Mouse (Mus musculus) heart, postnatal 25 days (tissue): ENCODE data around the gene Gm15557. TPM values are rescaled to one million over a fixed set of nuclear protein-coding genes. Genes with fewer than 3 reads are reported as not detected.

Experiments
- DNase-seq: peaks from one replicate; pipeline ENCODE4 v3.0.0; 2022; ENCODE audit warnings: low spot score
- intact Hi-C: fragments of 180-260 bp; cut with DNase I; formaldehyde crosslinking; loops from one replicate; pipeline ENCODE4 v1.15.1; 2025
- total RNA-seq, 2 experiments: library from RNA; stranded (reverse); gene quantifications; 2 replicates each; pipeline ENCODE4 v1.2.3; 2021

The Gm15557 gene
- total RNA-seq, 2 experiments from 2014 or later: not detected

GRCm38 (mm10) chr2:155947390-155948002 is 7.0 kb downstream of the Gm15557 start:
- intact Hi-C loops: no loop called here
- no peak for DNase-seq

- no peak for DNase-seq
These were observed 8.8 kb downstream of the Gm15557 start for GRCm38 (mm10) chr2:155949362-155949761.

GRCm38 (mm10) chr2:155952006-155952405 is 11.5 kb downstream of the Gm15557 start:
- intact Hi-C loops: no loop called here
- DNase-seq: no peak

More at GRCm38 (mm10) chr2:155949362-155949761, 8.8 kb downstream of the Gm15557 start:
- intact Hi-C loops: no loop called here

GRCm38 (mm10) chr2:155956134-155957059 is 15.9 kb downstream of the Gm15557 start, which contains the start of gene Cep250:
Gene Cep250 (plus strand): TSS chr2:155956458.
- peak; percentile 84 for DNase-seq
- intact Hi-C loops: no loop called here

- DNase-seq: no peak
- intact Hi-C loops: loop anchor here (5.0 kb wide), 2 partner anchors 182 to 317 kb away; partner anchors contain the start of genes Nfs1 and Romo1
These were observed 19.5 kb downstream of the Gm15557 start for GRCm38 (mm10) chr2:155959981-155960380.

- intact Hi-C loops: loop anchor here (5.0 kb wide), 2 partner anchors 180 to 315 kb away; partner anchors contain the start of genes Nfs1 and Romo1
These were observed 21.3 kb downstream of the Gm15557 start for GRCm38 (mm10) chr2:155961862-155962261.

GRCm38 (mm10) chr2:155962991-155963390 is 22.5 kb downstream of the Gm15557 start:
- intact Hi-C loops: loop anchor here (5.0 kb wide), 2 partner anchors 179 to 314 kb away; partner anchors contain the start of genes Nfs1 and Romo1
- no peak for DNase-seq

More at GRCm38 (mm10) chr2:155961862-155962261, 21.3 kb downstream of the Gm15557 start:
- no peak for DNase-seq

- intact Hi-C loops: no loop called here
- no peak for DNase-seq
These were observed 32.8 kb downstream of the Gm15557 start for GRCm38 (mm10) chr2:155973348-155973747.

GRCm38 (mm10) chr2:155974087-155974731 is 33.7 kb downstream of the Gm15557 start:
- intact Hi-C loops: no loop called here
- no peak for DNase-seq

GRCm38 (mm10) chr2:155979328-155979991 is 38.9 kb downstream of the Gm15557 start:
- peak; percentile 23 for DNase-seq
- intact Hi-C loops: no loop called here

GRCm38 (mm10) chr2:155985776-155986175 is 45.2 kb downstream of the Gm15557 start:
- DNase-seq: no peak
- intact Hi-C loops: no loop called here

- no peak for DNase-seq
- intact Hi-C loops: no loop called here
These were observed 46.6 kb downstream of the Gm15557 start for GRCm38 (mm10) chr2:155987131-155987530.

GRCm38 (mm10) chr2:155989085-155989484 is 48.6 kb downstream of the Gm15557 start:
- intact Hi-C loops: no loop called here
- no peak for DNase-seq

GRCm38 (mm10) chr2:155991151-155991550 is 50.6 kb downstream of the Gm15557 start:
- intact Hi-C loops: no loop called here
- no peak for DNase-seq

GRCm38 (mm10) chr2:155991863-155992321 is 51.4 kb downstream of the Gm15557 start:
- DNase-seq: peak; percentile 23
- intact Hi-C loops: no loop called here

Other genes starting within 250 kb of the Gm15557 start
- gene Trpc4ap, start 248.3 kb upstream of the Gm15557 start, total RNA-seq: 10 to 100 TPM; 82.1 to 82.5 TPM
- 1 to 10 TPM; 7.0 to 7.1 TPM for gene Edem2, start 211.3 kb upstream of the Gm15557 start, total RNA-seq
- not detected for gene Gm17581, start 204.9 kb upstream of the Gm15557 start, total RNA-seq
- 1 to 10 TPM; 3.5 to 4.7 TPM for gene Procr, start 189.6 kb upstream of the Gm15557 start, total RNA-seq
- under 1 TPM in 1 of 2 experiments, not detected in 1; 0.08 TPM for gene Mmp24, start 165.4 kb upstream of the Gm15557 start, total RNA-seq
- gene BC029722, start 121.3 kb upstream of the Gm15557 start, total RNA-seq: 10 to 100 TPM; 24.8 to 25.7 TPM
- 10 to 100 TPM; 51.1 to 52.0 TPM for gene Eif6, start 113.8 kb upstream of the Gm15557 start, total RNA-seq
- gene Fam83c, start 105.9 kb upstream of the Gm15557 start, total RNA-seq: not detected
- gene Uqcc1, start 10.4 kb upstream of the Gm15557 start, total RNA-seq: 100 to 1,000 TPM; 248 to 268 TPM
- not detected for gene Gdf5, start 4.6 kb downstream of the Gm15557 start, total RNA-seq
- gene Cep250, start 15.7 kb downstream of the Gm15557 start, total RNA-seq: 1 to 10 TPM; 4.9 to 5.7 TPM
- gene 6430550D23Rik, start 67.2 kb downstream of the Gm15557 start, total RNA-seq: under 1 TPM; 0.10 to 0.61 TPM
- 10 to 100 TPM; 59.4 to 62.7 TPM for gene Ergic3, start 67.3 kb downstream of the Gm15557 start, total RNA-seq
- not detected for gene Fer1l4, start 112.2 kb downstream of the Gm15557 start, total RNA-seq
- 1 to 10 TPM in 1 of 2 experiments, under 1 TPM in 1; 0.75 to 1.4 TPM for gene Spag4, start 124.4 kb downstream of the Gm15557 start, total RNA-seq
- gene Cpne1, start 171.2 kb downstream of the Gm15557 start, total RNA-seq: 10 to 100 TPM; 15.6 to 18.4 TPM
- 10 to 100 TPM; 13.2 to 14.2 TPM for gene Rbm12, start 171.2 kb downstream of the Gm15557 start, total RNA-seq
- 10 to 100 TPM; 10.3 to 12.9 TPM for gene Gm28036, start 186.4 kb downstream of the Gm15557 start, total RNA-seq
- gene Romo1, start 203.3 kb downstream of the Gm15557 start, total RNA-seq: 100 to 1,000 TPM; 324 to 347 TPM
- 10 to 100 TPM; 81.0 to 81.3 TPM for gene Nfs1, start 203.5 kb downstream of the Gm15557 start, total RNA-seq
- 100 to 1,000 TPM; 140 to 164 TPM for gene Rbm39, start 239.5 kb downstream of the Gm15557 start, total RNA-seq